Mouse (Mus musculus) myocyte (in vitro differentiated cells): ENCODE measurements at regions not wholly inside any gene's neighbourhood (a gene's known extent, or its start where the extent isn't known, plus 50 kb on each side); places are given as distances from the start of the nearest gene placed in this dataset.

Source experiments
- CEBPB ChIP-seq: IDR thresholded peaks from 2 replicates; pipeline ENCODE4 v1.6.1; 2011; ENCODE audit warnings: mild to moderate bottlenecking, moderate library complexity; ENCODE audit not compliant: poor library complexity, insufficient read depth, severe bottlenecking
- E2F4 ChIP-seq: IDR thresholded peaks from one replicate; pipeline ENCODE4 v1.6.1; 2011; ENCODE audit warnings: mild to moderate bottlenecking, control low read depth, moderate library complexity; ENCODE audit not compliant: insufficient read depth
- MAX ChIP-seq: IDR thresholded peaks from one replicate; pipeline ENCODE4 v1.6.1; 2011; ENCODE audit warnings: low read depth, mild to moderate bottlenecking, control low read depth
- MYOD1 ChIP-seq, 3 experiments: IDR thresholded peaks; one replicate each; pipeline ENCODE4 v1.6.1; 2011; ENCODE audit warnings: control low read depth in 2 of 3, low read depth in 2 of 3, mild to moderate bottlenecking in 2 of 3, moderate library complexity in 1 of 3; ENCODE audit not compliant: insufficient read length in 2 of 3, control insufficient read depth in 1 of 3
- MYOG ChIP-seq, 3 experiments: IDR thresholded peaks; one replicate each; pipeline ENCODE4 v1.6.1; 2011; ENCODE audit warnings: control low read depth in 2 of 3, low read depth in 2 of 3, mild to moderate bottlenecking in 2 of 3; ENCODE audit not compliant: insufficient read length in 2 of 3, control insufficient read depth in 1 of 3, insufficient read depth in 1 of 3
- POLR2A ChIP-seq: IDR thresholded peaks from one replicate; pipeline ENCODE4 v1.6.1; 2011; ENCODE audit warnings: low read depth, mild to moderate bottlenecking, control low read depth, moderate library complexity; ENCODE audit not compliant: insufficient read length
- POLR2AphosphoS2 ChIP-seq: IDR thresholded peaks from one replicate; pipeline ENCODE4 v1.6.1; 2011; ENCODE audit warnings: low read depth, control low read depth; ENCODE audit not compliant: insufficient read length
- TCF12 ChIP-seq: IDR thresholded peaks from one replicate; pipeline ENCODE4 v1.6.1; 2011; ENCODE audit warnings: mild to moderate bottlenecking, control low read depth; ENCODE audit not compliant: poor library complexity, insufficient read depth, severe bottlenecking
- USF1 ChIP-seq: IDR thresholded peaks from one replicate; pipeline ENCODE4 v1.6.1; 2011; ENCODE audit warnings: low read depth, mild to moderate bottlenecking, control low read depth, moderate library complexity

DNA sequence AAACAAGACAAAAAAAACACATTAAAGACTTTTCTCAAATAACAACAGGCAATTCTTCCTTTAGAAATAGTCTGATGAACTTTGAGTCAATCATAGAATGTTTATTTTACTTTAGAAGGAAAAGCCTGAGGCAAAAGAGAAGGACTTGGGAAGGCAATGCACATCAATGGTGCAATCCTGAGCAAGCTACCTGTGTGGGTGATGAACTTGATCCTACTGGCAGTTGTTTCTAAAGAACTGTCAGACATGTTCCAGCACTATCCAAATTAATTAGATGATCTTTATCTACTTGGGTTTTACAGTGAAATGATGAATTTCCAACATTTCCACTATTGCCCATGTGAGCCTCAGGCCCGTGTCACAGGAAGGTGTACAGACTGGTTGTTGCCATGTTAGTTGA, 87.9 kb upstream of the Etaa1 start:
- TF ChIP-seq POLR2A (no peak), CEBPB (no peak), POLR2AphosphoS2 (no peak), E2F4 (no peak), MYOG (IDR thresholded peaks at IDR 0.05; ENCODE audit: control insufficient read depth in 1 of 3, insufficient read depth in 1 of 3, insufficient read length in 2 of 3, low read depth in 2 of 3) (no peak), USF1 (no peak), MYOD1 (IDR thresholded peaks at IDR 0.05; ENCODE audit: control insufficient read depth in 1 of 3, insufficient read length in 2 of 3, low read depth in 2 of 3) (no peak), MAX (no peak), TCF12 (no peak)
